Mouse (Mus musculus): ENCODE results near the gene Inpp5d. TPM values are rescaled to one million over a fixed set of nuclear protein-coding genes. Genes with fewer than 3 reads are reported as not detected.

The Inpp5d gene
- polyA plus RNA-seq, 2 experiments = 9.3 to 11.1 TPM

- TF ChIP-seq CTCF (IDR thresholded peaks at IDR 0.05; ENCODE audit: low read depth) (no peak), EP300 (IDR thresholded peaks at IDR 0.05; ENCODE audit: low read depth) (no peak)
- Histone ChIP-seq H3K36me3 (replicated peaks; ENCODE audit: control insufficient read depth, insufficient read depth, low read depth) (no peaks in the 10 kb centered on the region), H3K4me3 (ENCODE audit: insufficient read depth in 1 of 2, low read depth in 2 of 2, low read length in 2 of 2) (no peak overlapping the region), H3K27me3 (ENCODE audit: control insufficient read depth, insufficient read depth, low read length) (no peaks in the 10 kb centered on the region), H3K9ac (replicated peaks) (no peak overlapping the region), H3K4me2 (ENCODE audit: low read depth) (no peak overlapping the region), H3K9me3 (ENCODE audit: control insufficient read depth, low read length) (peaks cover 5% of the 10 kb centered on the region; the same call in 1 of the 2 replicates), H3K4me1 (replicated peaks; ENCODE audit: control insufficient read depth in 2 of 2, insufficient read depth in 2 of 2, low read length in 1 of 2) (peaks cover 2 to 20% of the 10 kb centered on the region in 2 experiments; a peak in 2 of 4 replicates), H3K27ac (no peak overlapping the region)
- DNase-seq (ENCODE audit: low read depth in 3 of 3, low spot score in 3 of 3) (no peak), ATAC-seq (ENCODE audit: insufficient read depth) (no peak)
- 80% methylated on average over 1 of the region's 1 CpGs for WGBS (ENCODE audit: insufficient replicate concordance)
Measured at GRCm38 (mm10) chr1:87660740-87661139, 40.6 kb downstream of the Inpp5d start.

GRCm38 (mm10) chr1:87663992-87664391, 43.9 kb downstream of the Inpp5d start:
- no peak for ATAC-seq (ENCODE audit: insufficient read depth)
- no peak overlapping the region for H3K4me3 ChIP-seq (ENCODE audit: insufficient read depth in 1 of 2, low read depth in 2 of 2, low read length in 2 of 2)
- H3K4me1 ChIP-seq (replicated peaks; ENCODE audit: control insufficient read depth in 2 of 2, insufficient read depth in 2 of 2, low read length in 1 of 2) = peaks cover 2 to 13% of the 10 kb centered on the region in 2 experiments; a peak in 2 of 4 replicates
- H3K36me3 ChIP-seq (replicated peaks; ENCODE audit: control insufficient read depth, insufficient read depth, low read depth) = no peaks in the 10 kb centered on the region; the same call in 1 of the 2 replicates
- DNase-seq (ENCODE audit: low read depth in 3 of 3, low spot score in 3 of 3) = no peak
- WGBS (ENCODE audit: insufficient replicate concordance) = 76% methylated on average over 2 of the region's 2 CpGs
- no peak overlapping the region for H3K9ac ChIP-seq (replicated peaks)
- H3K27me3 ChIP-seq (ENCODE audit: control insufficient read depth, insufficient read depth, low read length) = no peaks in the 10 kb centered on the region
- no peak overlapping the region for H3K27ac ChIP-seq
- peaks cover 5% of the 10 kb centered on the region; the same call in 1 of the 2 replicates for H3K9me3 ChIP-seq (ENCODE audit: control insufficient read depth, low read length)
- H3K4me2 ChIP-seq (ENCODE audit: low read depth) = no peak overlapping the region
- TF ChIP-seq EP300 (IDR thresholded peaks at IDR 0.05; ENCODE audit: low read depth) (no peak), CTCF (IDR thresholded peaks at IDR 0.05; ENCODE audit: low read depth) (peak; percentile 71)

- H3K4me2 ChIP-seq (ENCODE audit: low read depth) = no peak overlapping the region
- DNase-seq (ENCODE audit: low read depth in 3 of 3, low spot score in 3 of 3) (no peak), ATAC-seq (ENCODE audit: insufficient read depth) (no peak)
- no peaks in the 10 kb centered on the region; the same call in 1 of the 2 replicates for H3K36me3 ChIP-seq (replicated peaks; ENCODE audit: control insufficient read depth, insufficient read depth, low read depth)
- peaks cover 5% of the 10 kb centered on the region; the same call in 1 of the 2 replicates for H3K9me3 ChIP-seq (ENCODE audit: control insufficient read depth, low read length)
- no peak overlapping the region for H3K9ac ChIP-seq (replicated peaks)
- H3K4me3 ChIP-seq (ENCODE audit: insufficient read depth in 1 of 2, low read depth in 2 of 2, low read length in 2 of 2) = no peak overlapping the region
- TF ChIP-seq CTCF (IDR thresholded peaks at IDR 0.05; ENCODE audit: low read depth) (peak; percentile 70), EP300 (IDR thresholded peaks at IDR 0.05; ENCODE audit: low read depth) (no peak)
- WGBS (ENCODE audit: insufficient replicate concordance) = 62% methylated on average over 1 of the region's 1 CpGs
- H3K4me1 ChIP-seq (replicated peaks; ENCODE audit: control insufficient read depth in 2 of 2, insufficient read depth in 2 of 2, low read length in 1 of 2) = no peaks in the 10 kb centered on the region
- no peaks in the 10 kb centered on the region for H3K27me3 ChIP-seq (ENCODE audit: control insufficient read depth, insufficient read depth, low read length)
- no peak overlapping the region for H3K27ac ChIP-seq
Measured at GRCm38 (mm10) chr1:87667006-87667405, 46.9 kb downstream of the Inpp5d start.

GRCm38 (mm10) chr1:87668300-87668699, 48.2 kb downstream of the Inpp5d start:
- Histone ChIP-seq H3K27me3 (ENCODE audit: control insufficient read depth, insufficient read depth, low read length) (no peaks in the 10 kb centered on the region), H3K4me1 (replicated peaks; ENCODE audit: control insufficient read depth in 2 of 2, insufficient read depth in 2 of 2, low read length in 1 of 2) (no peaks in the 10 kb centered on the region), H3K36me3 (replicated peaks; ENCODE audit: control insufficient read depth, insufficient read depth, low read depth) (no peaks in the 10 kb centered on the region; the same call in 1 of the 2 replicates), H3K4me3 (ENCODE audit: insufficient read depth in 1 of 2, low read depth in 2 of 2, low read length in 2 of 2) (no peak overlapping the region), H3K9ac (replicated peaks) (no peak overlapping the region), H3K27ac (no peak overlapping the region), H3K9me3 (ENCODE audit: control insufficient read depth, low read length) (peaks cover 5% of the 10 kb centered on the region; the same call in 1 of the 2 replicates), H3K4me2 (ENCODE audit: low read depth) (no peak overlapping the region)
- 77% methylated on average over 7 of the region's 7 CpGs for WGBS (ENCODE audit: insufficient replicate concordance)
- DNase-seq (ENCODE audit: low read depth in 3 of 3, low spot score in 3 of 3) (no peak), ATAC-seq (ENCODE audit: insufficient read depth) (no peak)
- no peak for TF ChIP-seq CTCF (IDR thresholded peaks at IDR 0.05; ENCODE audit: low read depth)
- no peak for TF ChIP-seq EP300 (IDR thresholded peaks at IDR 0.05; ENCODE audit: low read depth)

- TF ChIP-seq EP300 (IDR thresholded peaks at IDR 0.05; ENCODE audit: low read depth) (no peak), CTCF (IDR thresholded peaks at IDR 0.05; ENCODE audit: low read depth) (no peak)
- Histone ChIP-seq H3K4me2 (ENCODE audit: low read depth) (no peak overlapping the region), H3K36me3 (replicated peaks; ENCODE audit: control insufficient read depth, insufficient read depth, low read depth) (no peaks in the 10 kb centered on the region; the same call in 1 of the 2 replicates), H3K9ac (replicated peaks) (no peak overlapping the region), H3K27me3 (ENCODE audit: control insufficient read depth, insufficient read depth, low read length) (no peaks in the 10 kb centered on the region), H3K4me1 (replicated peaks; ENCODE audit: control insufficient read depth in 2 of 2, insufficient read depth in 2 of 2, low read length in 1 of 2) (no peaks in the 10 kb centered on the region), H3K4me3 (ENCODE audit: insufficient read depth in 1 of 2, low read depth in 2 of 2, low read length in 2 of 2) (no peak overlapping the region), H3K9me3 (ENCODE audit: control insufficient read depth, low read length) (no peaks in the 10 kb centered on the region), H3K27ac (no peak overlapping the region)
- 63% methylated on average over 4 of the region's 4 CpGs for WGBS (ENCODE audit: insufficient replicate concordance)
- no peak for DNase-seq (ENCODE audit: low read depth in 3 of 3, low spot score in 3 of 3)
- ATAC-seq (ENCODE audit: insufficient read depth) = no peak
Measured at GRCm38 (mm10) chr1:87671483-87671882, 51.4 kb downstream of the Inpp5d start.
